Mouse (Mus musculus) ES-E14 (cell line): ENCODE measurements around the gene Ehbp1l1.

Experiments used
- HCFC1 ChIP-seq: IDR thresholded peaks from 2 replicates; pipeline ENCODE4 v1.6.1; 2012; ENCODE audit warnings: low read length, inconsistent platforms, borderline replicate concordance; ENCODE audit not compliant: insufficient read depth
- MAFK ChIP-seq: IDR thresholded peaks from 2 replicates; pipeline ENCODE4 v1.6.1; 2014; ENCODE audit warnings: mild to moderate bottlenecking, low read depth, low read length, inconsistent platforms; ENCODE audit not compliant: insufficient read depth
- ZC3H11A ChIP-seq: IDR thresholded peaks from 2 replicates; pipeline ENCODE4 v1.6.1; 2012; ENCODE audit warnings: low read depth, mild to moderate bottlenecking, inconsistent platforms, low read length, borderline replicate concordance
- ZNF384 ChIP-seq: IDR thresholded peaks from 2 replicates; pipeline ENCODE4 v1.6.1; 2012; ENCODE audit warnings: low read depth, low read length, inconsistent platforms

GRCm38 (mm10) chr19:5715793-5716688 is 10.1 kb downstream of the Ehbp1l1 start:
- TF ChIP-seq ZC3H11A (no peak), ZNF384 (no peak), HCFC1 (no peak), MAFK (no peak)
